ENCODE assay signal across 9 mouse cellular contexts in genomic region chr10:12019159-12019779, GRCm38 (mm10).
A peak's percentile ranks its signal among the peaks of the same experiment; 100 is the strongest.
DNase-seq lines count a peak whose midpoint lies in the region; ATAC-seq lines count a peak whose summit lies in the region.
"Had no signal": no experiment of that assay in that cellular context is flagged by ENCODE, and none has a peak within 500 bp of the region (broad histone marks: within the 10 kb centered on the region; RNA-seq: fewer than 3 reads in every experiment).

No protein-coding gene starts in this region.

- H3K9me3 ChIP-seq in hindbrain, embryonic 16.5 days (ENCODE audit: control insufficient read depth, low read length): no peaks in the 10 kb centered on the region
- H3K9me3 ChIP-seq in hindbrain, embryonic 12.5 days (replicated peaks): no peaks in the 10 kb centered on the region
- H3K9me3 ChIP-seq in embryonic facial prominence, embryonic 11.5 days (replicated peaks; ENCODE audit: control insufficient read depth, low read length): no peaks in the 10 kb centered on the region
- no peaks in the 10 kb centered on the region for H3K9me3 ChIP-seq in heart, embryonic 14.5 days (ENCODE audit: control insufficient read depth, low read length)
- H3K9me3 ChIP-seq: embryonic facial prominence, embryonic 12.5 days had no signal

- no peaks in the 10 kb centered on the region for H3K27me3 ChIP-seq in hindbrain, embryonic 16.5 days (replicated peaks; ENCODE audit: control insufficient read depth, insufficient read depth, low read length)
- no peaks in the 10 kb centered on the region for H3K27me3 ChIP-seq in hindbrain, embryonic 12.5 days
- no peaks in the 10 kb centered on the region for H3K27me3 ChIP-seq in embryonic facial prominence, embryonic 11.5 days (ENCODE audit: control insufficient read depth, insufficient read depth, low read length)
- no peaks in the 10 kb centered on the region for H3K27me3 ChIP-seq in heart, embryonic 14.5 days (ENCODE audit: control insufficient read depth, insufficient read depth, low read length)
- H3K27me3 ChIP-seq: embryonic facial prominence, embryonic 12.5 days had no signal

- DNase-seq in embryonic facial prominence, embryonic 11.5 days (ENCODE audit: low spot score): peak; percentile 49
- peak; percentile 39 for DNase-seq in left cerebral cortex, postnatal 4 days
- no peak for DNase-seq in ovary, postnatal 36 days (ENCODE audit: low spot score)

- no peak overlapping the region for H3K4me2 ChIP-seq in hindbrain, embryonic 16.5 days (ENCODE audit: low read length)
- H3K4me2 ChIP-seq in hindbrain, embryonic 12.5 days (replicated peaks): no peak overlapping the region
- no peak overlapping the region for H3K4me2 ChIP-seq in embryonic facial prominence, embryonic 11.5 days (ENCODE audit: low read depth, low read length)
- peak overlapping the region; percentile 50 for H3K4me2 ChIP-seq in heart, embryonic 14.5 days (ENCODE audit: low read length)
- H3K4me2 ChIP-seq: embryonic facial prominence, embryonic 12.5 days had no signal

- no peak overlapping the region for H3K4me3 ChIP-seq in hindbrain, embryonic 16.5 days (ENCODE audit: low read length)
- H3K4me3 ChIP-seq in hindbrain, embryonic 12.5 days: no peak overlapping the region
- no peak overlapping the region for H3K4me3 ChIP-seq in embryonic facial prominence, embryonic 11.5 days (ENCODE audit: low read depth, low read length)
- peak overlapping the region in 1 of 2 experiments; percentile 6; a peak in 1 of 4 replicates for H3K4me3 ChIP-seq in heart, embryonic 14.5 days (ENCODE audit: control insufficient read depth in 1 of 2, insufficient read depth in 1 of 2, low read depth in 1 of 2, low read length in 2 of 2)
- H3K4me3 ChIP-seq: embryonic facial prominence, embryonic 12.5 days had no signal

- ATAC-seq in hindbrain, embryonic 16.5 days: peak; percentile 63
- no peak for ATAC-seq in hindbrain, embryonic 12.5 days (ENCODE audit: low FRiP score)
- ATAC-seq in embryonic facial prominence, embryonic 11.5 days (replicated peaks; ENCODE audit: insufficient number of reproducible peaks, low FRiP score, low TSS enrichment, low read depth): no peak
- ATAC-seq in heart, embryonic 14.5 days (ENCODE audit: insufficient number of reproducible peaks, insufficient read depth, low FRiP score, low read depth): peak; percentile 26; the same call in 1 of the 2 replicates
- no peak for ATAC-seq in megakaryocyte, adult 5-6 weeks (ENCODE audit: poor library complexity, severe bottlenecking)
- no peak for ATAC-seq in granulocyte monocyte progenitor cell, adult 5-6 weeks (replicated peaks; ENCODE audit: poor library complexity, severe bottlenecking)

- intact Hi-C loops in left cerebral cortex, postnatal 4 days (cut with DNase I): no loop called here

- H3K27ac ChIP-seq in hindbrain, embryonic 16.5 days (ENCODE audit: low read depth, low read length): peak overlapping the region; percentile 47; the same call in 1 of the 2 replicates
- no peak overlapping the region for H3K27ac ChIP-seq in hindbrain, embryonic 12.5 days
- no peak overlapping the region for H3K27ac ChIP-seq in embryonic facial prominence, embryonic 11.5 days (replicated peaks; ENCODE audit: low read depth, low read length)
- peak overlapping the region; percentile 72 to 86 for H3K27ac ChIP-seq in heart, embryonic 14.5 days (replicated peaks in 1 of 2; ENCODE audit: control insufficient read depth in 1 of 2, insufficient read depth in 1 of 2, low read depth in 2 of 2, low read length in 2 of 2)
- H3K27ac ChIP-seq: embryonic facial prominence, embryonic 12.5 days had no signal

- H3K36me3 ChIP-seq in hindbrain, embryonic 16.5 days (ENCODE audit: control insufficient read depth, insufficient read depth, low read length): no peaks in the 10 kb centered on the region
- H3K36me3 ChIP-seq in hindbrain, embryonic 12.5 days: no peaks in the 10 kb centered on the region
- H3K36me3 ChIP-seq in embryonic facial prominence, embryonic 11.5 days (replicated peaks; ENCODE audit: control insufficient read depth, insufficient read depth, low read depth, low read length): no peaks in the 10 kb centered on the region
- no peaks in the 10 kb centered on the region for H3K36me3 ChIP-seq in heart, embryonic 14.5 days (ENCODE audit: control insufficient read depth, insufficient read depth, low read length)
- H3K36me3 ChIP-seq: embryonic facial prominence, embryonic 12.5 days had no signal

- no peak overlapping the region for H3K9ac ChIP-seq in hindbrain, embryonic 16.5 days (ENCODE audit: low read depth, low read length)
- H3K9ac ChIP-seq in hindbrain, embryonic 12.5 days: no peak overlapping the region
- no peak overlapping the region for H3K9ac ChIP-seq in embryonic facial prominence, embryonic 11.5 days (replicated peaks; ENCODE audit: low read length)
- H3K9ac ChIP-seq in heart, embryonic 14.5 days (ENCODE audit: low read length): no peak overlapping the region
- H3K9ac ChIP-seq: embryonic facial prominence, embryonic 12.5 days had no signal

- H3K4me1 ChIP-seq in hindbrain, embryonic 16.5 days (ENCODE audit: control insufficient read depth, insufficient read depth, low read depth, low read length): no peaks in the 10 kb centered on the region
- no peaks in the 10 kb centered on the region for H3K4me1 ChIP-seq in hindbrain, embryonic 12.5 days
- no peaks in the 10 kb centered on the region for H3K4me1 ChIP-seq in embryonic facial prominence, embryonic 11.5 days (ENCODE audit: control insufficient read depth, insufficient read depth, low read length)
- peaks cover 11 to 19% of the 10 kb centered on the region in 2 experiments for H3K4me1 ChIP-seq in heart, embryonic 14.5 days (ENCODE audit: control insufficient read depth in 2 of 2, insufficient read depth in 2 of 2, low read length in 2 of 2)

- WGBS in hindbrain, embryonic 16.5 days: 64% methylated on average over 14 of the region's 14 CpGs
- 79% methylated on average over 14 of the region's 14 CpGs for WGBS in hindbrain, embryonic 12.5 days
- 40% methylated on average over 14 of the region's 14 CpGs for WGBS in embryonic facial prominence, embryonic 11.5 days
- 21% methylated on average over 14 of the region's 14 CpGs for WGBS in heart, embryonic 14.5 days

Comparison
In these comparisons a context has a peak if more than half of its experiments do, and no peak if none do; other contexts are left out.
1. ATAC-seq: peak in hindbrain, embryonic 16.5 days (single experiment) and heart, embryonic 14.5 days (single experiment); none in hindbrain, embryonic 12.5 days (single experiment), embryonic facial prominence, embryonic 11.5 days (single experiment), megakaryocyte, adult 5-6 weeks (single experiment) and granulocyte monocyte progenitor cell, adult 5-6 weeks (single experiment).
2. H3K27ac ChIP-seq: peak in hindbrain, embryonic 16.5 days (single experiment) and heart, embryonic 14.5 days (2 of 2); none in hindbrain, embryonic 12.5 days (single experiment) and embryonic facial prominence, embryonic 11.5 days (single experiment).